Mouse (Mus musculus) thymus, postnatal 0 days (tissue): ENCODE results near the gene Ch25h. TPM values are rescaled to one million over a fixed set of nuclear protein-coding genes. Genes with fewer than 3 reads are reported as not detected.

Experiments used
- DNase-seq: peaks from one replicate; pipeline ENCODE4 v3.0.0-alpha.2; 2015; ENCODE audit warnings: low spot score
- polyA plus RNA-seq: library from polyadenylated mRNA; unstranded; fragments of >200 nt; fragmentation: Nextera tagmentation; extraction: Ambion mirVana; gene quantifications from 2 replicates; pipeline ENCODE4 v1.2.1, GENCODE M21; 2015

Ch25h gene
- polyA plus RNA-seq, 1 experiment from 2014 or later: 2.0 TPM

DNA sequence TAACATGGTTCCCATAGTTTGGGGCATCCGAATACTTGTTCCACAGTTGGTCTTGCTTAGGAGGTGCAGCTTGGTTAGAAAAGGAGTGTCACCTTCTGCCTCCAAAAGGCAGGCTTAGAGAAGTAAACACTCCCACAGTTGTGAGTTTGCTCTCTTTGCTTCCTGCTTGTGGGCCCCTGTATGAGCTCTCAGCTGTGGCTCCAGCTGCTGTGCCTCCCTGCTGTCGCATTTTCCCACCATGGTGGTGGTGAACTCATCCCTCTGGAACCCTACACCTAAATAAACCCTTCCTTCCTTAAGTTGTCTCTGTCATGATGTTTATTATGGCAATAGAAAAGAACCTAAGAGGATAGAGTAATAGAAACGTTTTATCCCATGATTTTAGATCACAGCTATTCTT lies 6.2 kb downstream of the Ch25h start:
- no peak for DNase-seq

GRCm38 (mm10) chr19:34468216-34468615 lies 6.7 kb downstream of the Ch25h start:
- no peak for DNase-seq

GRCm38 (mm10) chr19:34464453-34464852 lies 10.5 kb downstream of the Ch25h start:
- no peak for DNase-seq

- DNase-seq: no peak
Measured at GRCm38 (mm10) chr19:34461451-34462019, 13.4 kb downstream of the Ch25h start.

DNA sequence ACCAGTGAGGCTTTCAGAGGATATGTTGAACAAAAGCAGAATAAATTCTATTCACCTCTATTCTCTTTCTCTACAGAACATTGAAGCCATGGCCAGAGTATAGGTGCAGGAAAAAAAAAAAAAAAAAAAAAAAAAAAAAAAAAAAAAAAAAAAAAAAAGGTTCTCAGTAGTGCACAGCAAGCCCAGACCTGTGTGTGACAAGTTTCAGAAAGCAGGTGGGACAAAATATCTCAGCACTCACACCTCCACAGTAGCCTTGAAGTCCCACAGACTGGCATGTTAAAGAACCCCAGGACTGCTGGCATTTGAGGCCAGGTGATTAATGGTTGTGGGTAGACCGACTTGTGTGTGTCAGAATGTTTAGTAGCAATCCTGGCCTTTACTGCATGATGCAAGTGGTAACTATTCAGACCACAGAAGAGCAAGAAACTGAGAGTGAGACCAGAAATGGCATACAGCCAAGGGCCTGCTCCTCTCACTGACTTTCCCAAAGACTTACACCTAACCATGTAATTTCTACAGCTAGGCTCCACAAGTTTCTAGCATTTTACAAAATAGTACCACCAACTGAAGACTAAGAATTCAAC lies 24.1 kb downstream of the Ch25h start:
- no peak for DNase-seq

GRCm38 (mm10) chr19:34448851-34449250 lies 26.1 kb downstream of the Ch25h start:
- no peak for DNase-seq

GRCm38 (mm10) chr19:34445410-34446012 lies 29.5 kb downstream of the Ch25h start:
- no peak for DNase-seq

- no peak for DNase-seq
Measured at GRCm38 (mm10) chr19:34444785-34445184, 30.2 kb downstream of the Ch25h start.

GRCm38 (mm10) chr19:34441979-34442378 lies 33.0 kb downstream of the Ch25h start:
- no peak for DNase-seq

- DNase-seq: no peak
Measured at GRCm38 (mm10) chr19:34435197-34435611, 39.8 kb downstream of the Ch25h start.

DNA sequence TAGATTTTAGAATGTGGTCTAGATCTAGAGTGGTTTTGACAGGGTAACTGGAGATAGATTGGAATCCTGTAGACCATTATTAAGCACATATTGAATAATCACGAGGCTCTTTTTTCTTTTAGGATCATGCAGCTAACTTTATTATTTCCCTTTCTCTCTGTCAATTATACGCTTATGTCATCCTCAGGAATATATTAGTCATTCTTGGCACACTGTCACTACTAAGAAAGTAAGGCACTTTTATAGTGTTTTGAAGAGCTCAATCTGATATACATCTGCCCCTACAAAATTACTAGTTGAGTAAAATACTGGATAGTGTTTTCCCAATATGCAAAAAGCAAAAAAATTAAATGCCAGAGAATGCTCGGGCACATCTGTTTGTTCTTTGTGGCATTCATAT lies 43.6 kb downstream of the Ch25h start:
- no peak for DNase-seq

GRCm38 (mm10) chr19:34423783-34424335 lies 51.1 kb downstream of the Ch25h start:
- no peak for DNase-seq

Other genes starting within 250 kb of the Ch25h start
- 19.2 and 36.5 TPM in 2 replicates for gene Acta2, start 219.6 kb downstream of the Ch25h start, polyA plus RNA-seq
- 91.5 and 112 TPM in 2 replicates for gene Fas, start 184.5 kb downstream of the Ch25h start, polyA plus RNA-seq
- 146 and 150 TPM in 2 replicates for gene Lipa, start 52.3 kb upstream of the Ch25h start, polyA plus RNA-seq
- 17.2 and 17.8 TPM in 2 replicates for gene Ifit2, start 75.5 kb upstream of the Ch25h start, polyA plus RNA-seq
- 32.1 and 40.7 TPM in 2 replicates for gene Ifit3, start 108.4 kb upstream of the Ch25h start, polyA plus RNA-seq
- gene Ifit1bl1, start 126.8 kb upstream of the Ch25h start, polyA plus RNA-seq: 1.5 and 2.4 TPM in 2 replicates
- 6.6 and 7.7 TPM in 2 replicates for gene Ifit3b, start 132.8 kb upstream of the Ch25h start, polyA plus RNA-seq
- 0.14 and 0.21 TPM in 2 replicates for gene Ifit1bl2, start 165.6 kb upstream of the Ch25h start, polyA plus RNA-seq
- gene Ifit1, start 165.7 kb upstream of the Ch25h start, polyA plus RNA-seq: 21.5 and 27.1 TPM in 2 replicates